In the genomic region with DNA sequence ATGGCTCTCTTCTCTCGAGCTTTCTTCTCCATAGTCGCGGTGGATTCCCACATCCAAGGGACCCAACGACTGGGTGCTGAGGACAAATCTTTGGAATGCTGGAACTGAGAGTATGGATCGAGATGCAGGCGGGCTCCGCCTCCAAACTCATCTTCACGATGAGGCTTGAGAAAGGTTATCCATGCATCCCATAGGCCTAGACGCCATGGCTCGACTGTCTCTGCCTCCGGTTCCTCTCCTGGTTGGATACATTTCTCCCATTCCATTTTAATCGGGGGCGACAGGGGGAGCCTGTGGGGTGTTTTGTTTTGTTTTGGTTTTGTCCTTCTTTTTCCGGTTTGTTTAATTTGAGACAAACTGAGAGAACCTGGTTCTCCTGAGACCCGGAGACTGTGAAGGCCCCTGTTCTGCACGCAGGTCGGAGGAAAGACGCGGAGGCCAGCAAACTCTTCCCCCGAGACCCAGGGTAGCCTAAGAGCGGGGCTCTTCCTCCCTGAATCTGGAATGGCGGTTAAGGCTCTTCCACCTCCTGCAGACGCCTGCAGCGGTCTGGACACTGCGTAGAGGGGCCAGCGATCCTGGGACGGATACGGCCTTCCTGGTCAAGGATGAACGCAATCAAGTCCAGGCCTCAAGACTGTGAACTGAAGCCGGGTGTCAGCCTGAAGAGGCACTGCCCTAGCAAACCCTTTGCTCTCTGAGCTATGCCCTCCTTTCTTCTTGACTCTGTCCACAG, we compare ENCODE assay signal across 14 mouse cellular contexts. TPM values are rescaled to one million over a fixed set of nuclear protein-coding genes. Genes with fewer than 3 reads are reported as not detected.
DNase-seq lines count a peak whose midpoint lies in the region; ATAC-seq and TF ChIP-seq lines count a peak whose summit lies in the region.
"Had no signal": no experiment of that assay in that cellular context is flagged by ENCODE, and none has a peak within 500 bp of the region (broad histone marks: within the 10 kb centered on the region; RNA-seq: fewer than 3 reads in every experiment).

No protein-coding gene starts in this region.

- no peak for TF ChIP-seq CTCF in testis, adult 2 months (IDR thresholded peaks at IDR 0.05; ENCODE audit: control insufficient read depth, insufficient read depth, insufficient replicate concordance, low read depth, low read length)

- peak; percentile 61 for DNase-seq in forebrain, embryonic 10.5 days (ENCODE audit: extremely low spot score, low spot score)
- peak; percentile 78 for DNase-seq in intestine, embryonic 14.5 days (ENCODE audit: low spot score)
- no peak for DNase-seq in testis, postnatal 10 days (ENCODE audit: low spot score)
- DNase-seq in urinary bladder, postnatal 10 days (ENCODE audit: low spot score): no peak
- no peak for DNase-seq in ovary, postnatal 10 days (ENCODE audit: low spot score)
- DNase-seq: adrenal gland, adult 2 months; lung, postnatal 36 days had no signal

- H3K4me1 ChIP-seq in forebrain, embryonic 10.5 days: peaks cover 45% of the 10 kb centered on the region
- peaks cover 17% of the 10 kb centered on the region for H3K4me1 ChIP-seq in forebrain, embryonic 12.5 days
- H3K4me1 ChIP-seq in intestine, embryonic 14.5 days (replicated peaks; ENCODE audit: control insufficient read depth, insufficient read depth, low read length): peaks cover 4% of the 10 kb centered on the region
- peaks cover 25% of the 10 kb centered on the region for H3K4me1 ChIP-seq in intestine, embryonic 15.5 days (replicated peaks)
- H3K4me1 ChIP-seq in testis, adult 2 months (ENCODE audit: control insufficient read depth, insufficient read depth, low read length): peaks cover 31% of the 10 kb centered on the region

- H3K27me3 ChIP-seq in forebrain, embryonic 10.5 days (ENCODE audit: poor library complexity, severe bottlenecking): peaks cover 100% of the 10 kb centered on the region
- H3K27me3 ChIP-seq in forebrain, embryonic 12.5 days: peaks cover 97% of the 10 kb centered on the region
- peaks cover 100% of the 10 kb centered on the region for H3K27me3 ChIP-seq in intestine, embryonic 14.5 days (replicated peaks; ENCODE audit: control insufficient read depth, insufficient read depth, low read length)
- H3K27me3 ChIP-seq in intestine, embryonic 15.5 days (replicated peaks): peaks cover 87% of the 10 kb centered on the region
- H3K27me3 ChIP-seq in testis, adult 2 months (ENCODE audit: control insufficient read depth, insufficient read depth, low read length): no peaks in the 10 kb centered on the region

- WGBS in forebrain, embryonic 10.5 days: under 1% methylated on average over 30 of the region's 30 CpGs
- under 1% methylated on average over 30 of the region's 30 CpGs for WGBS in forebrain, embryonic 12.5 days
- WGBS in intestine, embryonic 14.5 days: 2% methylated on average over 30 of the region's 30 CpGs
- 3% methylated on average over 30 of the region's 30 CpGs for WGBS in intestine, embryonic 15.5 days

- H3K36me3 ChIP-seq in forebrain, embryonic 10.5 days (replicated peaks): no peaks in the 10 kb centered on the region
- no peaks in the 10 kb centered on the region for H3K36me3 ChIP-seq in forebrain, embryonic 12.5 days (replicated peaks)
- no peaks in the 10 kb centered on the region for H3K36me3 ChIP-seq in intestine, embryonic 14.5 days (ENCODE audit: control insufficient read depth, insufficient read depth, low read length)
- H3K36me3 ChIP-seq in intestine, embryonic 15.5 days: no peaks in the 10 kb centered on the region
- H3K36me3 ChIP-seq in testis, adult 2 months (ENCODE audit: control insufficient read depth, insufficient read depth, low read length): no peaks in the 10 kb centered on the region

- no peak for TF ChIP-seq POLR2A in testis, adult 2 months (IDR thresholded peaks at IDR 0.05; ENCODE audit: control insufficient read depth, low read depth, low read length)

- no peaks in the 10 kb centered on the region for H3K9me3 ChIP-seq in forebrain, embryonic 10.5 days
- H3K9me3 ChIP-seq in forebrain, embryonic 12.5 days: no peaks in the 10 kb centered on the region
- no peaks in the 10 kb centered on the region for H3K9me3 ChIP-seq in intestine, embryonic 14.5 days (ENCODE audit: control insufficient read depth, low read length)
- no peaks in the 10 kb centered on the region for H3K9me3 ChIP-seq in intestine, embryonic 15.5 days

- no peak overlapping the region for H3K9ac ChIP-seq in forebrain, embryonic 12.5 days
- no peak overlapping the region for H3K9ac ChIP-seq in intestine, embryonic 14.5 days (ENCODE audit: low read length)
- no peak overlapping the region for H3K9ac ChIP-seq in intestine, embryonic 15.5 days
- H3K9ac ChIP-seq: hindbrain, embryonic 14.5 days had no signal

- ATAC-seq in forebrain, embryonic 12.5 days (ENCODE audit: low FRiP score): no peak
- no peak for ATAC-seq in intestine, embryonic 14.5 days (replicated peaks; ENCODE audit: low FRiP score, low TSS enrichment, low read depth)
- ATAC-seq in intestine, embryonic 15.5 days: no peak

- H3K4me2 ChIP-seq in forebrain, embryonic 12.5 days: no peak overlapping the region
- no peak overlapping the region for H3K4me2 ChIP-seq in intestine, embryonic 14.5 days (ENCODE audit: low read length)
- H3K4me2 ChIP-seq in intestine, embryonic 15.5 days (replicated peaks): no peak overlapping the region
- H3K4me2 ChIP-seq: hindbrain, embryonic 14.5 days had no signal

- no peak overlapping the region for H3K27ac ChIP-seq in forebrain, embryonic 10.5 days
- no peak overlapping the region for H3K27ac ChIP-seq in forebrain, embryonic 12.5 days
- H3K27ac ChIP-seq in intestine, embryonic 14.5 days (ENCODE audit: low read depth): no peak overlapping the region
- H3K27ac ChIP-seq in intestine, embryonic 15.5 days: no peak overlapping the region
- H3K27ac ChIP-seq in testis, adult 2 months (ENCODE audit: control insufficient read depth, insufficient read depth, low read depth, low read length): no peak overlapping the region
- H3K27ac ChIP-seq: hindbrain, embryonic 14.5 days had no signal

- peak overlapping the region; percentile 8; the same call in 1 of the 2 replicates for H3K4me3 ChIP-seq in forebrain, embryonic 10.5 days
- H3K4me3 ChIP-seq in forebrain, embryonic 12.5 days (replicated peaks): no peak overlapping the region
- no peak overlapping the region for H3K4me3 ChIP-seq in intestine, embryonic 14.5 days (ENCODE audit: low read depth, low read length)
- no peak overlapping the region for H3K4me3 ChIP-seq in intestine, embryonic 15.5 days (replicated peaks)
- peak overlapping the region; percentile 66 for H3K4me3 ChIP-seq in testis, adult 2 months (ENCODE audit: control insufficient read depth, low read depth, low read length)

RNA-seq across cellular contexts. Expression of a gene that starts 4.6 kb away (rescaled TPM):
- 3.3 and 4.4 TPM in 2 replicates for polyA plus RNA-seq in forebrain, embryonic 10.5 days (2016; fragmentation: Nextera tagmentation; extraction: Ambion mirVana)
- 0.63 and 1.3 TPM in 2 replicates for polyA plus RNA-seq in forebrain, embryonic 12.5 days (2016; fragmentation: Nextera tagmentation; extraction: Ambion mirVana)
- polyA plus RNA-seq in intestine, embryonic 14.5 days (2014; fragmentation: Nextera tagmentation; extraction: Ambion mirVana): not detected in 2 replicates
- not detected in 2 replicates for polyA plus RNA-seq in intestine, embryonic 15.5 days (2015; fragmentation: Nextera tagmentation; extraction: Ambion mirVana)
- polyA plus RNA-seq in testis, adult 2 months (2012; rRNA removed): 2.1 TPM in 2 replicates
- polyA plus RNA-seq: adrenal gland, adult 2 months; hindbrain, embryonic 14.5 days; kidney, embryonic 14.5 days; small intestine, adult 2 months had no signal

RNA-seq across cellular contexts. Expression of a gene that starts 27.2 kb away (rescaled TPM):
- polyA plus RNA-seq in forebrain, embryonic 10.5 days (2016; fragmentation: Nextera tagmentation; extraction: Ambion mirVana): not detected in 2 replicates
- polyA plus RNA-seq in forebrain, embryonic 12.5 days (2016; fragmentation: Nextera tagmentation; extraction: Ambion mirVana): 0.12 TPM in 1 of 2 replicates, not detected in the other
- polyA plus RNA-seq in intestine, embryonic 14.5 days (2014; fragmentation: Nextera tagmentation; extraction: Ambion mirVana): not detected in 2 replicates
- polyA plus RNA-seq in intestine, embryonic 15.5 days (2015; fragmentation: Nextera tagmentation; extraction: Ambion mirVana): 0.08 TPM in 1 of 2 replicates, not detected in the other
- polyA plus RNA-seq in testis, adult 2 months (2012; rRNA removed): 12.4 and 17.2 TPM in 2 replicates
- polyA plus RNA-seq: adrenal gland, adult 2 months; hindbrain, embryonic 14.5 days; small intestine, adult 2 months had no signal

RNA-seq across cellular contexts. Expression of a gene that starts 38.0 kb away (rescaled TPM):
- not detected in 2 replicates for polyA plus RNA-seq in forebrain, embryonic 10.5 days (2016; fragmentation: Nextera tagmentation; extraction: Ambion mirVana)
- not detected in 2 replicates for polyA plus RNA-seq in forebrain, embryonic 12.5 days (2016; fragmentation: Nextera tagmentation; extraction: Ambion mirVana)
- not detected in 2 replicates for polyA plus RNA-seq in intestine, embryonic 14.5 days (2014; fragmentation: Nextera tagmentation; extraction: Ambion mirVana)
- polyA plus RNA-seq in intestine, embryonic 15.5 days (2015; fragmentation: Nextera tagmentation; extraction: Ambion mirVana): not detected in 2 replicates
- not detected in 2 replicates for polyA plus RNA-seq in testis, adult 2 months (2012; rRNA removed)
- polyA plus RNA-seq: hindbrain, embryonic 14.5 days; kidney, embryonic 14.5 days; limb, embryonic 14.5 days; small intestine, adult 2 months had no signal

RNA-seq across cellular contexts. Expression of a gene that starts 46.8 kb away (rescaled TPM):
- 0.09 and 0.18 TPM in 2 replicates for polyA plus RNA-seq in forebrain, embryonic 10.5 days (2016; fragmentation: Nextera tagmentation; extraction: Ambion mirVana)
- polyA plus RNA-seq in forebrain, embryonic 12.5 days (2016; fragmentation: Nextera tagmentation; extraction: Ambion mirVana): 0.15 and 0.23 TPM in 2 replicates
- not detected in 2 replicates for polyA plus RNA-seq in intestine, embryonic 14.5 days (2014; fragmentation: Nextera tagmentation; extraction: Ambion mirVana)
- 0.13 TPM in 1 of 2 replicates, not detected in the other for polyA plus RNA-seq in intestine, embryonic 15.5 days (2015; fragmentation: Nextera tagmentation; extraction: Ambion mirVana)
- 90.8 and 94.2 TPM in 2 replicates for polyA plus RNA-seq in testis, adult 2 months (2012; rRNA removed)
- polyA plus RNA-seq: adrenal gland, adult 2 months; hindbrain, embryonic 14.5 days; limb, embryonic 14.5 days; small intestine, adult 2 months had no signal

RNA-seq across cellular contexts. Expression of a gene that starts 59.6 kb away (rescaled TPM):
- polyA plus RNA-seq in forebrain, embryonic 10.5 days (2016; fragmentation: Nextera tagmentation; extraction: Ambion mirVana): not detected in 2 replicates
- polyA plus RNA-seq in forebrain, embryonic 12.5 days (2016; fragmentation: Nextera tagmentation; extraction: Ambion mirVana): not detected in 2 replicates
- polyA plus RNA-seq in intestine, embryonic 14.5 days (2014; fragmentation: Nextera tagmentation; extraction: Ambion mirVana): not detected in 2 replicates
- polyA plus RNA-seq in intestine, embryonic 15.5 days (2015; fragmentation: Nextera tagmentation; extraction: Ambion mirVana): 0.09 and 0.15 TPM in 2 replicates
- polyA plus RNA-seq in testis, adult 2 months (2012; rRNA removed): 0.14 TPM in 1 of 2 replicates, not detected in the other
- polyA plus RNA-seq: adrenal gland, adult 2 months; hindbrain, embryonic 14.5 days; kidney, embryonic 14.5 days; limb, embryonic 14.5 days; small intestine, adult 2 months had no signal

Comparison
In these comparisons a context has a peak if more than half of its experiments do, and no peak if none do; other contexts are left out.
1. H3K4me3 ChIP-seq: peak in forebrain, embryonic 10.5 days (single experiment) and testis, adult 2 months (single experiment); none in forebrain, embryonic 12.5 days (single experiment), intestine, embryonic 14.5 days (single experiment) and intestine, embryonic 15.5 days (single experiment).
2. DNase-seq: peak in forebrain, embryonic 10.5 days (single experiment) and intestine, embryonic 14.5 days (single experiment); none in testis, postnatal 10 days (single experiment), urinary bladder, postnatal 10 days (single experiment) and ovary, postnatal 10 days (single experiment).
3. RNA of a gene that starts 27.2 kb away (polyA plus RNA-seq): 12.4 to 17.2 TPM in testis, adult 2 months; not detected in forebrain, embryonic 10.5 days, 0.08 TPM in intestine, embryonic 15.5 days, 0.12 TPM in forebrain, embryonic 12.5 days and not detected in intestine, embryonic 14.5 days; every median in the first group is over 10 times any median in the second.